Mouse (Mus musculus) heart, postnatal 36 days (tissue): ENCODE results near the gene Cd19. TPM values are rescaled to one million over a fixed set of nuclear protein-coding genes. Genes with fewer than 3 reads are reported as not detected.

Experiments
- DNase-seq, 2 experiments: peaks; one replicate each; pipeline ENCODE4 v3.0.0; 2021 to 2022
- intact Hi-C: fragments of 180-260 bp; cut with DNase I; formaldehyde crosslinking; loops from one replicate; pipeline ENCODE4 v1.15.1; 2025
- total RNA-seq, 2 experiments: library from RNA; stranded (reverse); gene quantifications; 2 replicates each; pipeline ENCODE4 v1.2.3; 2021

The Cd19 gene
- 1 to 10 TPM in 1 of 2 experiments, under 1 TPM in 1; 0.44 to 1.5 TPM for total RNA-seq

GRCm38 (mm10) chr7:126414725-126415124, at the start of gene Cd19:
Gene Cd19, minus strand, starts transcription at chr7:126414889.
- intact Hi-C loops: no loop called here
- DNase-seq: no peak

GRCm38 (mm10) chr7:126464121-126464520, 49.4 kb upstream of the Cd19 start:
- DNase-seq: no peak
- intact Hi-C loops: no loop called here

- intact Hi-C loops: no loop called here
Measured at GRCm38 (mm10) chr7:126463547-126463946, 48.9 kb upstream of the Cd19 start.

GRCm38 (mm10) chr7:126463004-126463403, 48.3 kb upstream of the Cd19 start, which contains the start of gene Atp2a1:
Gene Atp2a1, minus strand, starts transcription at chr7:126463108.
- no peak for DNase-seq
- intact Hi-C loops: no loop called here

More at GRCm38 (mm10) chr7:126463547-126463946, 48.9 kb upstream of the Cd19 start:
- DNase-seq: no peak

- DNase-seq: no peak
- intact Hi-C loops: no loop called here
Measured at GRCm38 (mm10) chr7:126461626-126462025, 46.9 kb upstream of the Cd19 start.

GRCm38 (mm10) chr7:126460623-126461399, 46.1 kb upstream of the Cd19 start:
- no peak for DNase-seq
- intact Hi-C loops: no loop called here

- intact Hi-C loops: no loop called here
Measured at GRCm38 (mm10) chr7:126458844-126459618, 44.3 kb upstream of the Cd19 start.

GRCm38 (mm10) chr7:126458225-126458624, 43.5 kb upstream of the Cd19 start:
- no peak for DNase-seq
- intact Hi-C loops: no loop called here

More at GRCm38 (mm10) chr7:126458844-126459618, 44.3 kb upstream of the Cd19 start:
- no peak for DNase-seq

- intact Hi-C loops: no loop called here
Measured at GRCm38 (mm10) chr7:126456382-126457266, 41.9 kb upstream of the Cd19 start.

GRCm38 (mm10) chr7:126455242-126455641, 40.6 kb upstream of the Cd19 start:
- DNase-seq: no peak
- intact Hi-C loops: no loop called here

More at GRCm38 (mm10) chr7:126456382-126457266, 41.9 kb upstream of the Cd19 start:
- DNase-seq: no peak

GRCm38 (mm10) chr7:126453861-126454260, 39.2 kb upstream of the Cd19 start:
- DNase-seq: no peak
- intact Hi-C loops: no loop called here

GRCm38 (mm10) chr7:126452244-126452643, 37.6 kb upstream of the Cd19 start:
- no peak for DNase-seq
- intact Hi-C loops: no loop called here

GRCm38 (mm10) chr7:126450641-126451040, 36.0 kb upstream of the Cd19 start:
- intact Hi-C loops: no loop called here
- DNase-seq: no peak

- intact Hi-C loops: no loop called here
- DNase-seq: no peak
Measured at GRCm38 (mm10) chr7:126449991-126450390, 35.3 kb upstream of the Cd19 start.

GRCm38 (mm10) chr7:126448481-126448880, 33.8 kb upstream of the Cd19 start:
- intact Hi-C loops: no loop called here
- no peak for DNase-seq

GRCm38 (mm10) chr7:126446217-126446616, 31.5 kb upstream of the Cd19 start:
- intact Hi-C loops: no loop called here
- no peak for DNase-seq

GRCm38 (mm10) chr7:126445104-126445815, 30.6 kb upstream of the Cd19 start:
- no peak for DNase-seq
- intact Hi-C loops: no loop called here

GRCm38 (mm10) chr7:126444536-126444935, 29.8 kb upstream of the Cd19 start:
- intact Hi-C loops: no loop called here
- DNase-seq: no peak

- DNase-seq: no peak
Measured at GRCm38 (mm10) chr7:126443997-126444396, 29.3 kb upstream of the Cd19 start.

GRCm38 (mm10) chr7:126440134-126440533, 25.4 kb upstream of the Cd19 start:
- DNase-seq: no peak

More at GRCm38 (mm10) chr7:126443997-126444396, 29.3 kb upstream of the Cd19 start:
- intact Hi-C loops: no loop called here

More at GRCm38 (mm10) chr7:126440134-126440533, 25.4 kb upstream of the Cd19 start:
- intact Hi-C loops: no loop called here
